Mouse (Mus musculus) testis, adult 2 months (tissue): ENCODE results near the gene Snrnp70.

ENCODE experiments used
- CTCF ChIP-seq: fragments of 200-500 bp; IDR thresholded peaks from 2 replicates; pipeline ENCODE4 v1.5.1; 2012; ENCODE audit warnings: low read depth, mild to moderate bottlenecking, inconsistent platforms, low read length, moderate library complexity; ENCODE audit not compliant: control insufficient read depth, insufficient read depth, insufficient replicate concordance
- POLR2A ChIP-seq: fragments of 200-500 bp; IDR thresholded peaks from 2 replicates; pipeline ENCODE4 v1.6.1; 2012; ENCODE audit warnings: low read depth, mild to moderate bottlenecking, inconsistent platforms, low read length, moderate library complexity; ENCODE audit not compliant: control insufficient read depth

GRCm38 (mm10) chr7:45414740-45415224, 19.2 kb upstream of the Snrnp70 start:
- TF ChIP-seq CTCF: no peak
- TF ChIP-seq POLR2A: no peak
